Mouse (Mus musculus): ENCODE results near the gene Agfg1. TPM values are rescaled to one million over a fixed set of nuclear protein-coding genes. Genes with fewer than 3 reads are reported as not detected.

Agfg1 gene
- total RNA-seq, 2 experiments from 2014 or later, result 23.1 to 32.5 TPM

DNA sequence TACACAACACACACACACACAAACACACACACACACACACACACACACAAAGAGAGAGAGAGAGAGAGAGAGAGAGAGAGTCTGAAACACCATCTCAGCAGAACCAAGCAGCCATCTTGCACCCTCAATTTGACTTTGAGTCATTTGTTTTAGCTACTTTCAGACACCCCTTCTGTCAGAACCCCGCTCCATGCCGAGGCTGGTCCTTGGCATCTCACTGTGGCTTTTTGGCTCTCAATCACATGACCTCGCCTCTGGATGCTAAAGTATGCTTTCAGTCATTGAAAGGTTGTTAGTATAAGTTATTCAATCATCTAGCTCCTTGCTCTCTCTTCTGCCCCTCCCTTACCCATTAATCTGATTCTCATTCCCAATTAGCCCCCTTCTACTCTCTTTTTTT is 17.4 kb upstream of the Agfg1 start:
- no peak for ATAC-seq (replicated peaks; ENCODE audit: poor library complexity, severe bottlenecking)

DNA sequence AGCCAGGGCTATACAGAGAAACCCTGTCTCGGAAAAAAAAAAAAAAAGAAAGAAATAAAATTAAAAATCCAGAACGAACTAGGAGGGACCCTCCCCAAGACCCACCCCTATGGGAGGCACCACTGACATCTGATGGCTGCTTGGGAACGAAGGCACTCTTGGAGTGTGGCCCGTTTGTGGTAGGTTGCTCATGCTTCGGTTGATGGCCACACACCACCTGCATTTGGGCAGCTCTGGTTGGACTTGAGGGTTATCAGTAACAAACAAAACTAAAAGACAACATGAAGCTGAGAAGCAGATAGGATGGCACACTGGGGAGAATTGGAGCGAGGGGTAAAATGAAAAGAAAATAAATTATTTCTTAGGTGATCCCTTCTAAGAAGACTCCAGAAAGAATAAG is 15.1 kb upstream of the Agfg1 start:
- ATAC-seq (replicated peaks; ENCODE audit: poor library complexity, severe bottlenecking), result no peak

DNA sequence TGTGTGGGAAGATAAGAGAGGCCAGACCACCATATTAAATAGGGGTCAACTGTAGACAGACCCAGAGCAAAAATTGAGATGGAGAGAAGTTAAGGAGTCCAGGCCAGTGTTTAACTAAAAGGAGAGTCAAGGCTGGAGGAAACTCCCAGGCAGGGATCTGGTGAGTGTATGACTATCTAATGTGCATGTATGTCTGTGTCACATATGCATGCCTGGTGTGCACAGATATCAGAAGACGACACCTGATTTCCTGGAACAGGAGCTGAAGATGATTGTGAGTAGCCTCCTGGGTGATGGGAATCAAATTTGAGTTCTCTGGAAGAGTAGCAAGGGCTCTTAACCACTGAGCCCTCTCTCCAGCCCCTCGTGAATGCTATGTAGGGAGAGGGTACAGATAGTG is 14.0 kb upstream of the Agfg1 start:
- no peak for ATAC-seq (replicated peaks; ENCODE audit: poor library complexity, severe bottlenecking)

DNA sequence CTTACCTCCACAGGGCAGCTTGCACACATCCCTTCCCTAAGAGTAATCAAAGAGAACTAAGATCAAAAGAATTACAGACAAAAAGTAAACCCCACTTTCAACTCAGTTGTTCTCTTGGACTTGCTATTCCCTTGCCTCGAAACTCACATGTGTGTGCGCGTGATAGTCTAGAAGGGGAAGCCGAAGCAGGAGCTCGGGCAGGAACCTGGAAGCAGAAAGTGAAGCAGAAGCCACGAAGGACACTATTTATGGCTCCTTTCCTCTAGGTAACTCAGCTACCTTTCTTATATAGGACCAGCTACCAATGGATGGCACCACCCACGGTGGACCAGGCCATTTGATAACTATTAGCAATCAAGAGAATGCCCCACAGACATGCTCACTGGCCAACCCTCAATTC is 13.5 kb upstream of the Agfg1 start:
- ATAC-seq (replicated peaks; ENCODE audit: poor library complexity, severe bottlenecking), result no peak

DNA sequence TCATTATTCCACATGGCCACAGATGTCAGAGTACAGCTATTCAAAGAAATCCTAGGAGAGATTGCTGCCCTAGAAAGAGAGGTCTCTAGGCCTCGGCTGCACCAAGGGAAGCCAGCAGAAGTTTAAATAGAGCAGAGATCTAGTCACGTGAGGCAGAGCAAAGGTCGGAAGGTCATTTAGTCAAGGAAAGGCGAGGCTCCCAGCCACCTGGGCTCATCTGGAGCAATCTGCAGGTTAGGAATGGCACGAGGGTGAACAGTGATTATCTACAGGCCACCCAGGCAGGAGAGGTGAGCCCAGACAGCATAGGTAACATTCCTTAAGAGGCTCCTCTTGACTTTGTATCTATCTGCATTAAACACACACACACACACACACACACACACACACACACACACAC is 12.4 kb upstream of the Agfg1 start:
- no peak for ATAC-seq (replicated peaks; ENCODE audit: poor library complexity, severe bottlenecking)

DNA sequence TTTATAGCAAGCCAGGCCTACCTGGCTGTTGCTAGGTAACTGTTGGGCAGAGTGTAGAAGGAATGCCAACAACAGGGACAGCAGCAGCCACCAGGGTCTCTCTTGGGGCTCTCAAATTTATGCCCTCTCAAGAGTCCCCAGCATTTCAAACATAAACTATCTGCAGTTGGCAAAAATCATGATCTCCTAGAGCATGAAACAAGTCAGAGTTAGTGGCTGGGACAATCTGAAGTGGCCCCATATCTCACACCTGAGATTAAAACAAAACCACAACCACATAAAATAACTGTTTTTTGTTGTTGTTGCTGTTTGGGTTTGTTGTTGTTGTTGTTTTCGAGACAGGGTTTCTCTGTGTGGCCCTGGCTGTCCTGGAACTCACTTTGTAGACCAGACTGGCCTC is 8.5 kb upstream of the Agfg1 start:
- ATAC-seq (replicated peaks; ENCODE audit: poor library complexity, severe bottlenecking), result no peak

DNA sequence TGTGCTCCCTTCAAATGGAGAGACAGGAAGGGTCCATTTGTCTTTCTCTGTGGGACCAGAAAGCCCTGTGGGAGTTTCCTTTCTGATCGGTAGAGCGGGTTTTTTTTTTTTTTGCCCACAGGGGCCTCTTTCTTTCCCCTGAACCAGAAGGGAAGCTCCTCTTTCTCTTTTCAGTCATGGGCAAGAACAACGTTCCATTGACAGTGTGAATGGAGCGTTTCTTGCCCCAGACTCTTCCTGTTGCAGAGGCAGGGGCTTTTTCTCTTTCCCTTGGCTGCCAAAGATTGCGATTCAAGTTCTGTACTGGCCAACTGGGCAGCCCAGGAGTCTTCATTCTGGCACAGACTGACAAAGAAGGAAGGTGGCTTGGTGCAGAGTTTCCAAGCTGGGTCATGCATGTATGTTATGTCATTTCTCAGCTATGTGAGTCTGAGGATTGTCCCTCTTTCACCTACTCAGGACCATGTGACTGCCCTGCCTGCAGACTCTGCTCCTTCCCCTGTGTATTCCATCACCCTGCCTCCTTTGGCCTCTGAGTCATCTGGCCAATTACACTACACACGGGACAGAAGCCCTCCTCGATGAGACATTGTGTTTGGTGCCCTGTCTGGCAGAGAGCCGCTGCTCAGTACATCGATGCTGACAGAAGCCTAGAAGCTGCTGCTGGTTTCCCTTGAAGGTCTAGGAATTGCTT is 7.6 kb upstream of the Agfg1 start:
- ATAC-seq (replicated peaks; ENCODE audit: poor library complexity, severe bottlenecking), result peak; percentile 30

DNA sequence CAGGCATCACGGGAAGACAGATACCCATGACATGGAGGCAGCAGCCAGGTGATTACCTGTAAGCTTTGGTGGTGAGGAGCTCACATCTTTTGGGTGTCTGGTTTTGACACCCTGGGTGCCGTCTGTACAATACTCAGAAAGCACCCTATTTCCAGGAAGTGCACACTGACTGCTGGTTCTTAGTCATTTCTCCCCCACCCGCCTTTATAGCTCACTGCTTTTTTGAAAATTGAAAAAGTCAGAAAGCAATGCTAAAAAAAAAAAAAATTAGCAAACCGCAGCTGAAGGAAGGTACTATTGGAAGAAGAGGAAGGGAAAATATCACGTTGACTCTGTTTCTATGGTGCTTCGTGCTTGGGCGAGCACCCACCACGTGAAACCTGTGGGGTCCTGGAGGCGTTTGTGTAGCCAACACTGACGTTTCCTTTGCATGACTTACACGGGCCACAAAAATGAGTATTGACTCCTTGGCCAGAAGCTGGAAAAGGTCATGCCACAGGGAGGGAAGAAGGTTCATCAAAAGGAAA is 6.7 kb upstream of the Agfg1 start:
- ATAC-seq (replicated peaks; ENCODE audit: poor library complexity, severe bottlenecking), result no peak

DNA sequence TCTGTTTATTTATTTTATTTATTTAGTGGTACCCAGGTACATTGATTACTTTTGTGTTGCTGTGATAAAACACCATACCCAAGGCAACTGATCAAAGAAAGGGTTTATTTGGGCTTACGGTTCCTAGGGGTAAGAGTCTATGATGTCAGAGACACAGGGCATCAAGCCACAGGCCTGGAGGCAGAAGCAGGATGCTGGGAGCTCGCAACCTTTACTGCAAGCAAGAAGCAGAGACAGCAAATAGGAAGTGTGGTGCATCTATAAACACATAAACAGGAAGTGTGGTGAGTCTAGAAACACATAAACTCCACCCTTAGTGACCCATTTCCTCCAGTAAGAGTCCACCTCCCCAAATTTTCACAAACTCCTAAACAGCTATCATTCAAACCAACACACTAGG is 5.8 kb upstream of the Agfg1 start:
- ATAC-seq (replicated peaks; ENCODE audit: poor library complexity, severe bottlenecking), result no peak

DNA sequence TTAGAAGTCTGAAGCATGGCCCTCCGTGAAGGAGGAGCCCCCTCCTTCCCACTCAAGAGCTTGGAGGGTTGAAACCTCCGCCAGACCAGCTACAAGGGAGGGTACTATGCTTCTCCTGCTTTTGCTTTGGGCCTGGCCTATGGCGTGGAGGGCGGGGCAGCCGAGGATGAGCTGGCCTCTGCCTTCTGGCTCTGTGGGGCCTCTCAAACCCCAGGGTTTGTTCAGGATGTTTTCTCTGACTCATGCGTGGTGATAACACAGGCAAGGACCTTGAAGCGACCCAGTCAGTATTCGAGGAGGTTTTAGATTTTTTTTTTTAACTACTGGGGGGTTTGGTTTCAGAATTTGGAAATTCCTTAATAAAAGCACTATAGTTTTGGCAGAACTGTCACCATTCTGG is 4.7 kb upstream of the Agfg1 start:
- ATAC-seq (replicated peaks; ENCODE audit: poor library complexity, severe bottlenecking), result no peak

DNA sequence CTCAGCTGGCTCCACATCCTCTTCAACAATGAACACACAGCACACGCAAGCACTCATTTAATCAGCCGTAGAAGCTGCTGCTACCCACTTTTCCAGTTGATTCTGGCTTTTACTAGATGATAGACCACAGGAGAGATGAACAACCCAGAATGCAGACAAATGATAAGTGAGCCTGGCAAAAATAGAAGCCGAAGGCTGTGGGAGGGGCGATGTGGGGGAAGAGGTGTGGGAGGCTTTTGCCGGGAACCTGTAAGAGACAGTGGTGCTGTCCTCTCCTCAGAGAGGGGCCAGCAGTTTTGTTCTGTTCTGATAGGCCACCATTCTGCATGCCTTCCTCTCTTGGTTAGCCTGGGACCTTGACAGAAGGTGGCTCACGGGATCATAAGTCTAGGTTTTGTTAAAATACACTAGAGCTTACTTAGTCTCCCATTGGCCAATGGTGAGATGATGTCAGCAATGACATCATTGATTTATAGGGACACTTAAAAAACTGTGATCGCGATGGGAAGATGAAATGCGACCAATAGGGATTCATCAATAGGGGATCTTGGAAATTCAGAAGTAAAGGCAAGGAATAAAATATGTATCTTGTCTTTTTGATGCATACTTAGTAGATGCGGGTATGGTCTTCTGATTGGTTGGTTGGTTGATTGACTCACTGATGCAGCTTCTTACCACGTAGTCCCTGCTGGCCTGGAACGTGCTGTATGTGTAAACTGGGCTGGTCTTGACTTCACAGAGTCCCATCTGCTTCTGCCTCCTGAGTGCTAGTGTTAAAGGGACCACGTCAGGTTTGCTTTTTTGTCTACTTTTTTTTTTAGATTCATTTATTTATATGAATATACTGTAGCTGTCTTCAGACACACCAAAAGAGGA is 2.7 kb upstream of the Agfg1 start:
- no peak for ATAC-seq (replicated peaks; ENCODE audit: poor library complexity, severe bottlenecking)

DNA sequence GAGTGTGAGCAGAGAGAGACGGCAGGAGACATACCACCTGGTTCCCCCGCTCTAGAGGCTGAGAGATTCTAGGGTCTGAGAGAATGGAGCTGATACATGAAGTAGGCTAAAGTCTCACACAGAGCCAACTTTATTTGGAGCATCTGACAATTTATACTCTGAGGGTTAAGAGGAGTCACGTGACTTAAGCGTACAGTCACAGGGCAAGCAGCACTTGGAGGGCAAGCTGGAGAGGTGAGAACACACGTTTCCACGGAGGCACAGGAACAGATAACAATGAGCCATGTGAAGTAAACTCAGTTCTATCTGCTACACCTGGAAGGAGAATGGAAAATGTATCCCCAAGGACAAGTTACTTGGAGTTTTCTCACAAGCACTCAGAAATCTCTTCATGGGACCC is 1.7 kb upstream of the Agfg1 start:
- no peak for ATAC-seq (replicated peaks; ENCODE audit: poor library complexity, severe bottlenecking)

DNA sequence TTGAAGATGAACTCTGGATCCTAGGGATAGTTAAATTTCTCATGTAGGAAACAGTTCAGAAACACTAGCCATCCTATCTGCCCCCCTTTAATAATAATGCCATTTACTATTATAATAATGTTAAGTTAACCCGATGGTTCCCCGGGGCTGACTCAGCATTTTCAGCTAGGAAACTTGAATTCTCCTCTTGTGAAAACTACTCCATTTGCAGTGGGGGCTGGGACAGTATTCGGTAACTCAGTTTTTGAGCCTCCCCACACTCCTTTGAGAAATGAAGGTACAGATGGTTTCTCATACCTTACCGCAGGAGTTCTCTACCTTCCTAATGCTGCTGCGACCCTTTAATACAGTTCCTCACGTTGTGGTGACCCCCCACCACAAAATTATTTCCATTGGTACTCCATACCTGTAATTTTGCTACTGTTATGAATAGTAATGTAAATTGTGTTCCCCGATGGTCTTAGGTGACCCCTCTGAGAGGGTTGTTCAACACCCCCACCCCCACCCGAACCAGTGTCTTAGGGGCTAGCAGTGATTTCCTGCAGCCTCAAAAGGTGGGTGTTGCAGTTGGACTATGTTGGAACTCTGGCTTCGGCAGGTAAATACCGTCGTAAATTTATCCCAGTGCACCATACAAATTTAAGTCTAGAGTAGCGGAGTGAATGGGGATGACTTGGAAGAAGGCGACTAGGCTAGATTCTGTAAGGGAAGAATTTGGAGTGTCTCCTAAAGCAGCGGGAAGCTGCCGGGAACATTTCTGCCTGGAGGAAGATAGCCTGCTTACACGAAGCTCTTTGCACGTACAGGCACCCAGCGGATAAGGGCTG is 601 bp upstream of the Agfg1 start:
- no peak for ATAC-seq (replicated peaks; ENCODE audit: poor library complexity, severe bottlenecking)

DNA sequence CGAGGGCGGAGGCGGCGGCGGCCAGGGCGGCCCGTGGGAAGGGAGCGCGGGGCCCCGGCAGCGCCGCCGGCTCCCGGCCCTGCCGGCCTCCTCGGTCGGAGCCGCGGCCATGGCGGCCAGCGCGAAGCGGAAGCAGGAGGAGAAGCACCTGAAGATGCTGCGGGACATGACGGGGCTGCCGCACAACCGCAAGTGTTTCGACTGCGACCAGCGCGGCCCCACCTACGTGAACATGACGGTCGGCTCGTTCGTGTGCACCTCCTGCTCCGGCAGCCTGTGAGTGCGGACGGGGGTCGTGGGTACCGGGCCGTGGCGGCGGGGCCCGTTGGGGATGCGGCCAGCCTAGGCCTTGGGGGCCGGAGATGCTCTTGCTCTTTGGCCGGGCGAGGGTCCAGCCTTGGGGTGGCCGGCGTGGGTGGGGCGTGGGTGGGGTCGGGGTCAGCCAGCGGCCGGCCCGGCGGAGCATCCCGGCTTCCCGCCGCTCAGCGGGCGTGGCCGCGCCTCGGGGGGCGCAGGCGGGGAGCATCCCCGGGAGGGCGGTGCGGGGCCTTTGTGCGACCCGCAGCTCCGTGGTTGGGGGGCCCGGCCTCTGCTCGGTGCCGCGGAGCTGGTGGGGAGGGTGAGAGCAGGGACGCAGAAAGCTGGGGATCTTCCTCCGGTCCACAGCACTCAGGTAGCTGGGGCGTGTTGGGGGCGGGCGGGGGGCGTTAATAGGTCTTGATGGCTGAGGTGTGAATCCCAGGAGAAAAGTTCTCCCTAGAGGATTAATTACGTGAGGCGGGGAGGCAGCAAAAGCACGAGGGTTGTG is 535 bp downstream of the Agfg1 start:
- ATAC-seq (replicated peaks; ENCODE audit: poor library complexity, severe bottlenecking), result peak; percentile 52

DNA sequence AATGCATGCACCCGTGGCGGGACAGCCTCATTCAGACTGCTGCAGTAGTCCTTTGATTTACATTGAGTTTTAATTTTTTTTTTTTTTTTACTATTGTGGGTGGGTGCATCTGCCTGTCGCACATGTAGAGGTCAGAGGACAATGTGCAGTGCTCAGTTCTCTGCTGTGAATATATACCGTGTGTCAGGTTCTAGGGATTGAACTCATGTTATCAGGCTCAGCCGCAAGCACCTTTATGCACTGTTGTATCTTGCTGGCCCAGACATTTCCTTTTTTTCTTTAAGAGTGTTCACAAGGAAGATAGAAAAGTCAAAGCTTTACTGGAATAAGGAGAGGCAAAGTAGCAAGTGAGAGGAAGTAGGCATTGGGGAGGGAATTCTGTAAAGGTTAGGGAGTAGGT is 16.4 kb downstream of the Agfg1 start:
- no peak for ATAC-seq (replicated peaks; ENCODE audit: poor library complexity, severe bottlenecking)

DNA sequence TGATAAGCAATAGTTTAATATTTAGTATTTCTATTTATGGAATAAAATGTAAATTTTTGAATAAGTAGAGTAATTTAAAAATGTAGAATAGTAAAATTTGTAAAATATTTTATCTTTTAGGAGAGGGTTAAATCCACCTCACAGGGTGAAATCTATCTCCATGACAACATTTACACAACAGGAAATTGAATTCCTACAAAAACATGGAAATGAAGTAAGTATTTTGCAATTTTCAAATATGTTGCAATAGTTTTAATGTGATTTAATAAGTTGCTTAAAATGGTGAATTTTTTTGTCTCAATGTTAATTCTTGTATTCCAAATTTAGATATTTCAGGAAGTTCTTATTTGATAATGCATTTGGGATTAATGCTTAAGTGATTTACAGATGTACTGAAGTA is 19.0 kb downstream of the Agfg1 start:
- ATAC-seq (replicated peaks; ENCODE audit: poor library complexity, severe bottlenecking), result no peak

DNA sequence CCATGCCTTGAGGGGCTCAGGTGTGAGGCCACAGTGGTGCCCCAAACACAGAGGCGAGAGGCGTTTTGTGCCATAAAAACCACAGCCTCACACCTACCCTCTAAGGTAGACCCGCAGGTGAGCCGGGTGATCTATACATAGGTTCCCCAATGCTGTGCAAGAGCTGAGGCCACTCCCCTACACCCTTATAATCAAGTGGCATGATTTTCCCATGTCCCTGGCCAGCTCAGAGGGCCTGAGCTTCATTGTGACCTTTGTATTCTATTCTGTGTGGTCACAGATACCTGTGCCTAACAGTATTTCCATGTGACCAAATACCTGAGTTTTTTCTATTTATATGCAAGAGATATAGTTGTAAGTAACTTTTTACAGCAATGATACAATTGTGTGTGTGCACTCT is 21.1 kb downstream of the Agfg1 start:
- ATAC-seq (replicated peaks; ENCODE audit: poor library complexity, severe bottlenecking), result no peak

DNA sequence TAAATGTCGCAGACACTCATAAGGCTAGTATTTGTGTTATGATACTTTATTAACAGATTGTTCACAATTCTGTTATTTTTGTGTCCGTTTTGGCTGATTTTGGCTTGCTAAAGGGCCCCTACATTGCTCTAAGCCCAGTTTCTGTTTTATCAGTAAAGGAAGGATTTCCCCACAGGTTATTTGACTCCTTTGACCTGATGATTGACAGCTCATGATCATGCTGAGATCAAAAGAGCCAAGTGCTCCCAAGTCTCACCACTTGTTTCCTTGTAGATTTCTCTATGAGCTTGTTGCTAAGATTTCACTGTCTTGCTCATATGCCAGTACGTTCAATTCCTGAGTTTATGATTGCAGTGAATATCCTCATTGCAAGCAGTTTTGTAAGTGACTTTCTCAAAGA is 30.9 kb downstream of the Agfg1 start:
- no peak for ATAC-seq (replicated peaks; ENCODE audit: poor library complexity, severe bottlenecking)

DNA sequence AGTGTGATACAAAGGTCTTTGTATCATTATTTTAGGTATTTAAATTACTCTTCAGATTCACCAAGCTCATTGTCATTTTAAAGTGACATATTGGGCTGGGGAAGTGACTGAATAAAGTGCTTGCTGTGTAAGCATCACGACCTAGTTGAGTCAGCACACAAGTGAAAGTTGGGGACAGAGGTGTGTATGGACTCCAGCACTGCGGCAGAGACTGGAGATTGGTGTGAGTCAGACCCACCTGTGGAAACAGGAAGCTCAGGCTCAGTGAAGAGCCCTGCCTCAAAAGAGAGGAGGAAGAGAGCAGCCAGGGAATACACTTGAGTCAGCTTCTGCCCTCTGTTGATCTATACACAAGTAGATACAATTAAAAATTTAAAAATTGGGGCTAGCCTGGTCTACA is 39.9 kb downstream of the Agfg1 start:
- no peak for ATAC-seq (replicated peaks; ENCODE audit: poor library complexity, severe bottlenecking)

DNA sequence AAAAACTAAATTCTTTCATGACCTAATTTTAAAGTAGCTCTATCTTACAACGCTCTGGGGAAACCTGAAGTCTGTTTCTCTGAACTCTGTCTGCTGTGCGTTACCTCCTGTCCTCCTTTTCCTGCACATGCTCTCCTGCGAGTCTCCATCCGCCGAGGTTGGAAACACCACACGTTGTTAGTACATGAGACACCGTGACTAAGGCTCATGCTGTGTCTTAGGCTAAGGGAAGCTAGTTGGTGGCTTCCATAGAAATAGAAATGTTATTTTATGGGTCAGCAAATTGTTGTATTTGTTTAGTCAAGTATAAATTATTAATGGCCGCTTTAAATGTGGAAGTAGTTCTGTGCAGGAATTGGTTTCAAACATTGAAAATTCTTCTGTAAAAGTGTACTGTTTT is 40.9 kb downstream of the Agfg1 start:
- no peak for ATAC-seq (replicated peaks; ENCODE audit: poor library complexity, severe bottlenecking)
